Mouse (Mus musculus) CH12.LX (cell line): ENCODE measurements around the gene Ehd1. TPM values are rescaled to one million over a fixed set of nuclear protein-coding genes. Genes with fewer than 3 reads are reported as not detected.

Experiments
- DNase-seq: peaks from one replicate; pipeline ENCODE4 v3.0.0-alpha.2; 2013; ENCODE audit errors: extremely low read depth
- H3K27ac ChIP-seq: 2 replicates; pipeline ENCODE4 v1.5.1; 2012; ENCODE audit warnings: low read depth, mild to moderate bottlenecking, control low read depth, moderate library complexity; ENCODE audit not compliant: insufficient read depth
- H3K27me3 ChIP-seq: replicated peaks from 2 replicates; pipeline ENCODE3; 2012; ENCODE audit warnings: inconsistent platforms
- H3K36me3 ChIP-seq, 2 experiments: replicated peaks in 1 of 2; 2 replicates each; pipeline versions ENCODE3 to v1.6.1; 2012; ENCODE audit warnings: inconsistent platforms in 1 of 2, low read length in 1 of 2, mild to moderate bottlenecking in 1 of 2, mixed read lengths in 1 of 2, moderate library complexity in 1 of 2; ENCODE audit not compliant: control insufficient read depth in 1 of 2, insufficient read depth in 1 of 2
- H3K4me1 ChIP-seq, 2 experiments: 2 replicates each; pipeline ENCODE4 v1.6.1; 2012; ENCODE audit warnings: inconsistent platforms in 1 of 2, moderate library complexity in 1 of 2; ENCODE audit not compliant: insufficient read depth in 2 of 2, control insufficient read depth in 1 of 2
- H3K4me2 ChIP-seq: 2 replicates; pipeline ENCODE4 v1.6.1; 2012; ENCODE audit warnings: low read depth, mild to moderate bottlenecking, control low read depth; ENCODE audit not compliant: poor library complexity, insufficient read depth, severe bottlenecking
- H3K4me3 ChIP-seq, 3 experiments: fragments of 150-350 bp in 1 of 3; sonication (generic) in 1 of 3; replicated peaks in 1 of 3; 2 replicates each; pipeline versions ENCODE3 to v1.5.1; 2011 to 2012; ENCODE audit warnings: low read depth in 2 of 3, low read length in 2 of 3, mild to moderate bottlenecking in 2 of 3, moderate library complexity in 2 of 3, control low read depth in 1 of 3, improper control_type of control experiment in 1 of 3, inconsistent platforms in 1 of 3, mixed read lengths in 1 of 3; ENCODE audit not compliant: poor library complexity in 1 of 3
- H3K79me2 ChIP-seq: replicated peaks from 2 replicates; pipeline ENCODE4 v1.6.1; 2012; ENCODE audit warnings: mild to moderate bottlenecking, moderate library complexity; ENCODE audit not compliant: control insufficient read depth, poor library complexity, insufficient read depth, severe bottlenecking; ENCODE audit errors: extremely low read depth
- H3K9ac ChIP-seq: 2 replicates; pipeline ENCODE4 v1.6.1; 2012; ENCODE audit warnings: low read depth, mild to moderate bottlenecking, control low read depth, moderate library complexity; ENCODE audit not compliant: insufficient read depth
- H3K9me3 ChIP-seq: replicated peaks from 2 replicates; pipeline ENCODE3; 2012; ENCODE audit warnings: low read length, inconsistent platforms, mixed read lengths
- CHD2 ChIP-seq: IDR thresholded peaks from 2 replicates; pipeline ENCODE4 v1.6.1; 2011; ENCODE audit warnings: low read length, improper control_type of control experiment
- GABPA ChIP-seq: IDR thresholded peaks from 2 replicates; pipeline ENCODE4 v1.6.1; 2012; ENCODE audit warnings: low read depth, low read length, improper control_type of control experiment, inconsistent platforms; ENCODE audit not compliant: insufficient replicate concordance
- HCFC1 ChIP-seq: IDR thresholded peaks from 2 replicates; pipeline ENCODE4 v1.6.1; 2012; ENCODE audit warnings: low read depth, mild to moderate bottlenecking, inconsistent platforms, low read length, improper control_type of control experiment
- IRF4 ChIP-seq: IDR thresholded peaks from 2 replicates; pipeline ENCODE4 v1.6.1; 2014; ENCODE audit warnings: low read depth, mild to moderate bottlenecking, inconsistent platforms, low read length, improper control_type of control experiment
- JUN ChIP-seq: IDR thresholded peaks from 2 replicates; pipeline ENCODE4 v1.6.1; 2011; ENCODE audit warnings: low read depth, mild to moderate bottlenecking, low read length, improper control_type of control experiment, moderate library complexity; ENCODE audit not compliant: insufficient read depth
- JUND ChIP-seq: conservative IDR thresholded peaks from 2 replicates; pipeline ENCODE4 v1.6.1; 2011; ENCODE audit warnings: low read depth, low read length, improper control_type of control experiment
- MAFK ChIP-seq: IDR thresholded peaks from 2 replicates; pipeline ENCODE4 v1.6.1; 2011; ENCODE audit warnings: low read length, improper control_type of control experiment; ENCODE audit not compliant: insufficient replicate concordance
- MYC ChIP-seq: IDR thresholded peaks from 2 replicates; pipeline ENCODE4 v1.6.1; 2011; ENCODE audit warnings: low read depth, mild to moderate bottlenecking, improper control_type of control experiment, low read length
- POLR2A ChIP-seq: IDR thresholded peaks from 2 replicates; pipeline ENCODE4 v1.6.1; 2011; ENCODE audit warnings: low read depth, mild to moderate bottlenecking, improper control_type of control experiment, low read length
- SIN3A ChIP-seq: IDR thresholded peaks from 2 replicates; pipeline ENCODE4 v1.6.1; 2012; ENCODE audit warnings: low read length, improper control_type of control experiment, inconsistent platforms
- SMC3 ChIP-seq: IDR thresholded peaks from 2 replicates; pipeline ENCODE4 v1.6.1; 2011; ENCODE audit warnings: low read depth, low read length, improper control_type of control experiment
- TBP ChIP-seq: conservative IDR thresholded peaks from 2 replicates; pipeline ENCODE4 v1.6.1; 2011; ENCODE audit warnings: low read depth, low read length, improper control_type of control experiment
- USF2 ChIP-seq: conservative IDR thresholded peaks from 2 replicates; pipeline ENCODE4 v1.6.1; 2011; ENCODE audit warnings: low read depth, low read length, improper control_type of control experiment
- ZNF384 ChIP-seq: IDR thresholded peaks from 2 replicates; pipeline ENCODE4 v1.6.1; 2012; ENCODE audit warnings: low read depth, low read length, improper control_type of control experiment, inconsistent platforms
- dilution Hi-C: fragments of 300-500 bp; cut with MboI; formaldehyde crosslinking; loops from 2 replicates; pipeline ENCODE4 v1.14.3; 2020; ENCODE audit warnings: low sequenced_read_pairs; ENCODE audit not compliant: extremely low pct_unique_long_range_greater_than_20kb, extremely low pct_ligation_motif_present
- in situ Hi-C: fragments of 300-500 bp; cut with MboI; formaldehyde crosslinking; loops from 3 replicates; pipeline ENCODE4 v1.14.3; 2019; ENCODE audit warnings: low sequenced_read_pairs, low pct_ligation_motif_present, low pct_unique_long_range_greater_than_20kb, mixed read lengths
- polyA plus RNA-seq: library from polyadenylated mRNA; unstranded; fragments of >175 nt; gene quantifications from 2 replicates; pipeline ENCODE4 v1.2.1, GENCODE M21; 2012; ENCODE audit warnings: low read depth; ENCODE audit not compliant: insufficient read length
- total RNA-seq, 2 experiments: library from RNA; depleted of rRNA; stranded (reverse); fragments of 300-350 nt in 1 of 2; fragments of >200 nt in 1 of 2; gene quantifications; 2 replicates each; pipeline ENCODE4 v1.2.3; 2012 to 2014

Ehd1 gene
- total and polyA plus RNA-seq, 3 experiments = 131 to 400 (median 245) TPM

DNA sequence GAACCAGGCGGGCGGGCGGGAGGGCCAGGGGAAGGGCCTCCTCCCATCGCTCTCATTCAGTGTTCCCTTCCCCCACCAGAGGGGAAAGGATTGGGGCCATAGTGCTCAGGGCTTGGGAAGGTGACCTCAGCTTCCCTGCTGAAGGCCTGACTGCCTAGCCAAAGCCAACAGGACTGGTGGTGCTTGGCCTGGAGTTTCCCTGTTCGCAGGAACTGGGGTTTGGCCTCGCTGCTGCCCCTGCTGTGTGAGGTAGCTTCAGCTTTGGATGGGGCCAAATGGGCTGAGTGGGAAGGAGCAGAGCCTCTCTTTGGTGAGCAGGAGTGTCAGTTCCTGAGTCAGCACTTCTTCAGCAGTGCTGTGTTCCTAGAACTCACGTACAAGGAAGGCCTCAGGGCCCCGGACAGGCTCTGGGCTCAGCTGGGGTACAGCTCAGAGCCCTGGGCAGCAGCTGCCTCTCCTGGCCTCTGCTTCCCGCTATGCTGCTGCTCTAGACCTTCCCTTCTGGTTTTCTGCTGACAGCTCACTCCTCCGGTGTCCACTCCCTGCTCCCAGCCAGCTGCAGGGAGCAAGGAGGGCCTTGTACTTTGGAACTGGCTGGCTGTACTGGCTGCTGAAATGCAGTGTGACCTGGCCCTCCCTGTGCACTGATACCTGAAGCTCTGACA lies 14.7 kb downstream of the Ehd1 start:
- Histone ChIP-seq H3K4me3 (peak overlapping the region in 1 of 3 experiments; percentile 23), H3K4me2 (no peak overlapping the region), H3K4me1 (peaks cover 76 to 95% of the 10 kb centered on the region in 2 experiments), H3K79me2 (peaks cover 94% of the 10 kb centered on the region), H3K36me3 (peaks cover 87 to 91% of the 10 kb centered on the region in 2 experiments), H3K27ac (peak overlapping the region; percentile 79), H3K27me3 (no peaks in the 10 kb centered on the region), H3K9ac (peak overlapping the region; percentile 8; the same call in 1 of the 2 replicates), H3K9me3 (no peaks in the 10 kb centered on the region)
- TF ChIP-seq IRF4 (0 out of 2 replicates have a peak, but pooled peaks have one; percentile 2), ZNF384 (no peak), MAFK (peak; percentile 93)
- dilution Hi-C loops (no loop called here), in situ Hi-C loops (no loop called here)
- no peak for DNase-seq

- DNase-seq = no peak
- no peak overlapping the region for H3K4me3 ChIP-seq
- peak overlapping the region; percentile 79 for H3K27ac ChIP-seq
- no peak overlapping the region for H3K9ac ChIP-seq
- TF ChIP-seq USF2 = no peak
- no peak for TF ChIP-seq GABPA
- no peak for TF ChIP-seq ZNF384
- no peak for TF ChIP-seq HCFC1
- TF ChIP-seq TBP = no peak
- TF ChIP-seq JUND = no peak
- no peak for TF ChIP-seq SMC3
- TF ChIP-seq JUN = no peak
- no peak for TF ChIP-seq MYC
- TF ChIP-seq SIN3A = no peak
- TF ChIP-seq POLR2A = no peak
- no peak for TF ChIP-seq CHD2
- TF ChIP-seq MAFK = no peak
- H3K27me3 ChIP-seq = no peaks in the 10 kb centered on the region
- dilution Hi-C loops (no loop called here), in situ Hi-C loops (no loop called here)
- H3K36me3 ChIP-seq = peaks cover 89 to 92% of the 10 kb centered on the region in 2 experiments
- H3K79me2 ChIP-seq = peaks cover 88% of the 10 kb centered on the region
- H3K9me3 ChIP-seq = no peaks in the 10 kb centered on the region
- H3K4me1 ChIP-seq = peaks cover 78 to 95% of the 10 kb centered on the region in 2 experiments
- H3K4me2 ChIP-seq = no peak overlapping the region
These were observed 15.7 kb downstream of the Ehd1 start for GRCm38 (mm10) chr19:6292262-6292661.
